Mouse (Mus musculus) cerebellum, adult 2 months (tissue): ENCODE data around the gene 1700011L22Rik. TPM values are rescaled to one million over a fixed set of nuclear protein-coding genes. Genes with fewer than 3 reads are reported as not detected.
A peak's percentile ranks its signal among the peaks of the same experiment; 100 is the strongest.

Experiments used
- DNase-seq, 2 experiments: peaks; one replicate each; pipeline ENCODE4 v3.0.0; 2021
- H3K27ac ChIP-seq: fragments of 200-500 bp; 2 replicates; pipeline ENCODE4 v1.5.1; 2012; ENCODE audit warnings: low read length, control low read depth, inconsistent platforms; ENCODE audit not compliant: insufficient read depth
- H3K27me3 ChIP-seq: fragments of 200-500 bp; 2 replicates; pipeline ENCODE4 v1.6.1; 2012; ENCODE audit warnings: inconsistent platforms, mild to moderate bottlenecking, low read length, moderate library complexity; ENCODE audit not compliant: control insufficient read depth, insufficient read depth
- H3K4me1 ChIP-seq: fragments of 200-500 bp; 2 replicates; pipeline ENCODE4 v1.6.1; 2011; ENCODE audit warnings: low read length; ENCODE audit not compliant: control insufficient read depth, insufficient read depth
- H3K4me3 ChIP-seq: fragments of 200-500 bp; replicated peaks from 2 replicates; pipeline ENCODE3; 2011; ENCODE audit warnings: mild to moderate bottlenecking, low read depth, low read length, control low read depth; ENCODE audit not compliant: insufficient read depth
- CTCF ChIP-seq: fragments of 200-500 bp; IDR thresholded peaks from 2 replicates; pipeline ENCODE4 v1.5.1; 2011; ENCODE audit warnings: low read depth, mild to moderate bottlenecking, control low read depth, low read length, moderate library complexity, borderline replicate concordance; ENCODE audit not compliant: insufficient read depth
- POLR2A ChIP-seq: fragments of 200-500 bp; IDR thresholded peaks from 2 replicates; pipeline ENCODE4 v1.6.1; 2011; ENCODE audit warnings: low read length, control low read depth, borderline replicate concordance; ENCODE audit not compliant: insufficient read depth
- WGBS: fragments of 180-500 bp; shearing (Covaris S2); methylation state at CpG from one replicate; pipeline ENCODE4 v1.1.7; 2018; 5-methylcytosine and 5-hydroxymethylcytosine counted together
- polyA plus RNA-seq: library from polyadenylated mRNA; depleted of rRNA; stranded (reverse); fragments of >200 nt; gene quantifications from 2 replicates; pipeline ENCODE4 v1.2.3, GENCODE M21; 2012

The 1700011L22Rik gene
- polyA plus RNA-seq, 1 experiment: not detected

DNA sequence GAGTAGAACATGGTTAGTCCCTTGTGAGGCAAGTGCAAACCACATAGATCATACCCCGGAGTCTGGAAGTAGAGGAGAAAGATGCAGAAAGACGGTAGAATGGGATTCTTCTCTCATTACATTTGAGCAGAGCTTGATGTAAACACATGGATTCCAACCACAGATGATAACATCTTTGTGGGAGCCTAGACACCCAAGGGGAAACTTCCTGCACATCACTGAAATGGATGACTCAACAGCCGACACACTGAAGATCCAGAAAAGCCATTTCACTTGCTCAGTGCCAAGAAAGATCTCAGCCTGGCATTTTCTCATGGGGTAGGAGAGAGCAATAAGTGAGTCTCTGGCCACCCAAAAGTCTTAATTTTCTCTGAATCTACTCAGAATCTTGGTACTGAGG lies 20.5 kb downstream of the 1700011L22Rik start:
- Histone ChIP-seq H3K27me3 (no peaks in the 10 kb centered on the region), H3K4me1 (peaks cover 2% of the 10 kb centered on the region), H3K27ac (no peak overlapping the region), H3K4me3 (no peak overlapping the region)
- TF ChIP-seq CTCF (no peak), POLR2A (no peak)
- DNase-seq: no peak
- WGBS: 86% methylated on average over 3 of the region's 3 CpGs

- TF ChIP-seq POLR2A (no peak), CTCF (no peak)
- H3K27me3 ChIP-seq: no peaks in the 10 kb centered on the region
- peaks cover 9% of the 10 kb centered on the region for H3K4me1 ChIP-seq
- DNase-seq: no peak
- no peak overlapping the region for H3K27ac ChIP-seq
- no peak overlapping the region for H3K4me3 ChIP-seq
- WGBS: 65% methylated on average over 4 of the region's 4 CpGs
Measured at GRCm38 (mm10) chr8:79227194-79227593, 21.2 kb downstream of the 1700011L22Rik start.

DNA sequence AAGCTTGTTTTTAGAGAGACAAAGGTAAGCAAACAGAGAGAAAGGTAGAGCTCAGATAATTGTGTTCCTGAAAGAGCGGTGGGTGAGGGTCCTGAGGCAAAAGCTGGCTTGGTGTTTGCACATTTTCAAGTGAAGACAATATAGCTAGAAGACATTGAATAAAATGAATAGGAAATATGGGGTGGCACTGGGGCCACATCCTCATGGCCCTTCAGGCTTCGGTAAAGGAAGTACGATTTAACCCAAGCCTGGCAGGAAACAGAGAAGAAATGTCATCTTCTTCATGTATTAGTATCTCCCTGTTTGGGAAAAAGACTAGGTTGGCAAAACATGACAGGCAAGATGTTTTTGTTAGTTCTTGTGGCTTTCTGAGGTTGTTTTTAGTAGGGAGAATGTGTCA lies 22.3 kb downstream of the 1700011L22Rik start:
- H3K27ac ChIP-seq: no peak overlapping the region

GRCm38 (mm10) chr8:79225586-79225985 lies 22.8 kb downstream of the 1700011L22Rik start:
- no peaks in the 10 kb centered on the region for H3K27me3 ChIP-seq
- DNase-seq: no peak
- 88% methylated on average over 7 of the region's 7 CpGs for WGBS

More for the DNA sequence above, 22.3 kb downstream of the 1700011L22Rik start:
- no peak for DNase-seq
- H3K4me3 ChIP-seq: no peak overlapping the region
- H3K4me1 ChIP-seq: peaks cover 9% of the 10 kb centered on the region
- H3K27me3 ChIP-seq: no peaks in the 10 kb centered on the region
- 98% methylated on average over 3 of the region's 3 CpGs for WGBS
- no peak for TF ChIP-seq POLR2A
- no peak for TF ChIP-seq CTCF

GRCm38 (mm10) chr8:79224363-79224762 lies 24.0 kb downstream of the 1700011L22Rik start:
- Histone ChIP-seq H3K4me3 (no peak overlapping the region), H3K4me1 (peaks cover 9% of the 10 kb centered on the region), H3K27me3 (no peaks in the 10 kb centered on the region), H3K27ac (no peak overlapping the region)
- TF ChIP-seq POLR2A: no peak
- no peak for TF ChIP-seq CTCF
- WGBS: 85% methylated on average over 9 of the region's 9 CpGs
- DNase-seq: no peak

More at GRCm38 (mm10) chr8:79225586-79225985, 22.8 kb downstream of the 1700011L22Rik start:
- H3K4me3 ChIP-seq: no peak overlapping the region
- H3K27ac ChIP-seq: no peak overlapping the region
- peaks cover 9% of the 10 kb centered on the region for H3K4me1 ChIP-seq
- TF ChIP-seq POLR2A (no peak), CTCF (no peak)

DNA sequence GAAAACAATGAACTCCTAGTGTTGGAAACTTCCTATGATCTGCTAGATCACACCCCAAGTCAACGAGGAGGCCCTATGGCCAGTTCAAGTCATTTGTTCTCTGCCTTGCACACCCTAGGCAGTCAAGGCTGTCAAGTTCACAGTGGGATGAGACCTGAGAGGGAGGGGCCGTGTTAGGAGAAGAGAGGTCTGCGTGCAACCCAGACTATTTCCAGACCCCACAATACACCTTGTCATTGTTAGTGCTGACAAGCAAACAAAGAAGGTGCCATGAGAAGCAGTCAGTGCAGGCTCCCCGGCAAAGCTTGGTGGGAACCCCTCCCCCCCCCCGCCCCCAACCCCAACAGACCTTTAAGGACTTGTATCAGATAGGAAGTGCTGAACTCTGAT lies 25.6 kb downstream of the 1700011L22Rik start:
- Histone ChIP-seq H3K27me3 (no peaks in the 10 kb centered on the region), H3K4me1 (peaks cover 9% of the 10 kb centered on the region), H3K4me3 (no peak overlapping the region), H3K27ac (peak overlapping the region; percentile 64)
- no peak for DNase-seq
- 37% methylated on average over 5 of the region's 5 CpGs for WGBS
- TF ChIP-seq CTCF (no peak), POLR2A (no peak)

DNA sequence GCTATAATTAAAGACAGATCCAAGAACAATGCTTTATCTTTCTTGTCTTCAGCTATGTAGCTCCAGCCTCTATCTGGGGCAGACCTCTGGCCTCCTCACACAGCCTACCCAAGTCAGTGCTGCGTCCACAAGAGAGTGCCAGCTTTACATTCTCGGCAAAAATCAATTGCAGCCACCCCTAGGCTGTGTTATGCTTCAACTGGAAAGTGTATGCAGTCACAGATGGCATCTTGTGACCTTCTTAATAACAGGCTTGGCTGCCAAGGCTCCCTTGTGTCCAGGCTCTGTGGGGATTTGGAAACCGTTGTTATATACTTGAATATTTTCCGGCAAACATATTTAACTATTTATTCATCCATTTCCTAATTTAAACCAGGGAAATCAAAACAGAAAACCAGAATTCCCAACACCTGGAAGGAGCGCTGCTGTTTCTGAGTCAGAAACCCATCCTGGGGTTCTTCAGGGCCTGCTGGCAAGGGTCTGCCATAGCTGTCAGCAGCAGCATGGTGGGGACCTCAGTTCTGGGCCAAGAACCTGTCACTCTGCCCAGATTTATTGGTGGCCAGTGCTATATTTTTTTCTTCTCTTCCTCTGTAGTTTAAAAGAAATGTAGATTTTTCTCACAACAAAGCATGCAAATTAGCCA lies 26.1 kb downstream of the 1700011L22Rik start:
- TF ChIP-seq CTCF (no peak), POLR2A (no peak)
- Histone ChIP-seq H3K27me3 (no peaks in the 10 kb centered on the region), H3K4me3 (no peak overlapping the region), H3K4me1 (peaks cover 9% of the 10 kb centered on the region), H3K27ac (peak overlapping the region; percentile 64; the same call in 1 of the 2 replicates)
- DNase-seq: peak; percentile 67 to 86
- 7% methylated on average over 5 of the region's 5 CpGs for WGBS

DNA sequence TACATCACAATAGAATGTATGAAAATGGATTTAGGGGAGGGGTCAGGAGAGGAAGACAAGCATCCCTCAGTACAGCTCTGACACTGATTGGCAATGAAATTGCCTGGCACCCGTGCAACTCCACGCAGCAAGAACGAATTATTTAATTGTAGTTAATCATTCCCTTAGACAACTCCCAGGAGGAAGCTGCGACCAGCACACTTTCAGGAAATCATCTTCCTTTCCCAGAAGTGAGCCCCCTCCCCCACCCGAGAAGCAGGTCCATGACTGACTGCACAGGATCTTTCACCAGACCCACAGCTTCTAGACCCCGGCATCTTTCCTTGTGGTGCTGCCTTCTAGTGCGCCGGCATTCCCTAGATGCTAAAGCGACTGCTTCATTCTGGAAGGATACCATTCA lies 36.7 kb downstream of the 1700011L22Rik start:
- no peak for TF ChIP-seq CTCF
- H3K4me1 ChIP-seq: peaks cover 32% of the 10 kb centered on the region
- no peak overlapping the region for H3K4me3 ChIP-seq
- no peak overlapping the region for H3K27ac ChIP-seq
- DNase-seq: peak in 1 of 2 experiments; percentile 8
- WGBS: 75% methylated on average over 9 of the region's 9 CpGs
- H3K27me3 ChIP-seq: no peaks in the 10 kb centered on the region
